Mouse (Mus musculus): Measurements from ENCODE around the gene Olfr473.
"Not testable (repeated sequence)": the region's sequence is repeated elsewhere in the genome, so short reads cannot be mapped to it uniquely, and the experiment has no call there.

The Olfr473 gene

GRCm38 (mm10) chr7:107930146-107930545 is at the start of gene Olfr473:
Gene Olfr473, plus strand, starts transcription at chr7:107930446.
- DNase-seq: no peak

DNA sequence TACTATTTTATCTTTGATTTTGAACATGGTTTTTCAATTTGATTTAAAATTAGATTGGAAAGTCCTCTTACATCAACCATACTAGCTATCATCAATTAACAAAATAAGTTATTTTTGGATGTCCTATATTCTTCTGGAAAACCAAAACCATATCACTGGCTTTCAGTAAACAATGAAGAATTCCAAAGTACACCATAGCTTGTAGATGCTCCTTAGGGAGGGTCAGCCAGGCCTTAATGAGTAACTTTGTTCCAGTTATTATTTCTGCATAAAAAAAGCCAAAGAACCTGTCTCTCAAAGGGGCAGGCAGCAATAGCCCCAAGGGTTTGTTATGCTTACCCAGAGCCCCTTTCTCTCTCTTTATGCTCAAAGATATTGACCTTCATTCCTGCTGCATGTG is 32.6 kb upstream of the Olfr473 start, which contains the start of gene Olfr472:
Gene Olfr472, plus strand, starts transcription at position 301 of the 400 bp plus-strand sequence.
- DNase-seq: no peak

GRCm38 (mm10) chr7:107952539-107952938 is 22.3 kb downstream of the Olfr473 start:
- DNase-seq: not testable (repeated sequence)

DNA sequence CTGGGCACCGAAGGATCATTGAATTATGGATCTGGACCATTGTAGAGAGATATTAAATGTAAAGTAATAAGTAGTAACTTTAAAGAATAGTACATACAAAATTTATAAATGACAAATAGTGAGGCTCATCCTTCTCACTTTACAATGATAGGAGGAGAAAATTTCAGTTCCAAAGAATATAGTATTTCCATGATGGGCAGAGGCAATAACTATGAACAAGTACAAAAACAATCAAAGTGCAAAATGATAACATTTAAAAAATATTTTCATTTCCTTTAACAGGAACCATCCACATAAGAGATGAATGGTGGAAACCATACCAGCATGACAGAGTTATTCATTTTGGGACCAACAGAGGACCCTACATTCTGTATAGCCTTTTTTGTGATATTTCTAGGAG is 24.1 kb downstream of the Olfr473 start, which contains the start of gene Olfr474:
Gene Olfr474, plus strand, starts transcription at position 301 of the 400 bp plus-strand sequence.
- no peak for DNase-seq

GRCm38 (mm10) chr7:107964503-107964902 is 34.3 kb downstream of the Olfr473 start, which contains the start of gene Olfr476:
Gene Olfr476, plus strand, starts transcription at chr7:107964803.
- DNase-seq: no peak
